Mouse (Mus musculus): Measurements from ENCODE around the gene Nadk. TPM values are rescaled to one million over a fixed set of nuclear protein-coding genes. Genes with fewer than 3 reads are reported as not detected.

Nadk gene
- polyA plus RNA-seq (2015; fragmentation: Nextera tagmentation; extraction: Ambion mirVana): 60.4 and 68.0 TPM in 2 replicates

GRCm38 (mm10) chr4:155561661-155562442, at the start of gene Nadk:
Nadk (plus strand) TSS chr4:155562378.
- DNase-seq: no peak

GRCm38 (mm10) chr4:155514810-155515209, 47.4 kb upstream of the Nadk start:
- Histone ChIP-seq H3K27me3 (no peaks in the 10 kb centered on the region), H3K9me3 (replicated peaks) (no peaks in the 10 kb centered on the region), H3K36me3 (peaks cover 3% of the 10 kb centered on the region; the same call in 1 of the 2 replicates), H3K4me3 (replicated peaks) (no peak overlapping the region), H3K9ac (no peak overlapping the region), H3K27ac (no peak overlapping the region), H3K4me2 (no peak overlapping the region), H3K4me1 (replicated peaks) (peaks cover 7% of the 10 kb centered on the region; the same call in 1 of the 2 replicates)
- 88% methylated on average over 2 of the region's 2 CpGs for WGBS (ENCODE audit: insufficient replicate concordance)
- DNase-seq: no peak
- ATAC-seq (ENCODE audit: low read depth): no peak

More at GRCm38 (mm10) chr4:155561661-155562442, at the start of gene Nadk:
- H3K4me3 ChIP-seq (replicated peaks): peak within 1 kb of the TSS; percentile 89
- H3K4me1 ChIP-seq (replicated peaks): peaks cover 75% of the 10 kb centered on the region
- no peak for ATAC-seq (ENCODE audit: low read depth)
- peak within 1 kb of the TSS; percentile 96 for H3K4me2 ChIP-seq
- H3K27ac ChIP-seq: peak within 1 kb of the TSS; percentile 92
- peak within 1 kb of the TSS; percentile 74 for H3K9ac ChIP-seq
- no peaks in the 10 kb centered on the region for H3K9me3 ChIP-seq (replicated peaks)
- peaks cover 44% of the 10 kb centered on the region for H3K36me3 ChIP-seq
- WGBS (ENCODE audit: insufficient replicate concordance): 57% methylated on average over 7 of the region's 7 CpGs
- no peaks in the 10 kb centered on the region for H3K27me3 ChIP-seq

GRCm38 (mm10) chr4:155517948-155518517, 44.1 kb upstream of the Nadk start:
- Histone ChIP-seq H3K4me2 (no peak overlapping the region), H3K36me3 (0 out of 2 replicates have a peak, but pooled peaks cover 9% of the 10 kb centered on the region), H3K4me1 (replicated peaks) (peaks cover 4% of the 10 kb centered on the region; the same call in 1 of the 2 replicates), H3K4me3 (replicated peaks) (no peak overlapping the region), H3K9me3 (replicated peaks) (no peaks in the 10 kb centered on the region), H3K27me3 (no peaks in the 10 kb centered on the region), H3K27ac (no peak overlapping the region), H3K9ac (no peak overlapping the region)
- ATAC-seq (ENCODE audit: low read depth) (no peak), DNase-seq (no peak)
- 72% methylated on average over 7 of the region's 7 CpGs for WGBS (ENCODE audit: insufficient replicate concordance)

- 77% methylated on average over 7 of the region's 7 CpGs for WGBS (ENCODE audit: insufficient replicate concordance)
- no peak overlapping the region for H3K4me3 ChIP-seq (replicated peaks)
- H3K27me3 ChIP-seq: no peaks in the 10 kb centered on the region
- H3K9ac ChIP-seq: no peak overlapping the region
- H3K9me3 ChIP-seq (replicated peaks): no peaks in the 10 kb centered on the region
- H3K27ac ChIP-seq: no peak overlapping the region; the same call in 1 of the 2 replicates
- no peaks in the 10 kb centered on the region; the same call in 1 of the 2 replicates for H3K4me1 ChIP-seq (replicated peaks)
- no peak for ATAC-seq (ENCODE audit: low read depth)
- no peak overlapping the region for H3K4me2 ChIP-seq
- peaks cover 15% of the 10 kb centered on the region for H3K36me3 ChIP-seq
- DNase-seq: no peak
Measured at GRCm38 (mm10) chr4:155522327-155522726, 39.9 kb upstream of the Nadk start.

- peaks cover 2% of the 10 kb centered on the region; the same call in 1 of the 2 replicates for H3K4me1 ChIP-seq (replicated peaks)
- H3K4me3 ChIP-seq (replicated peaks): no peak overlapping the region
- DNase-seq (no peak), ATAC-seq (ENCODE audit: low read depth) (no peak)
- H3K4me2 ChIP-seq: no peak overlapping the region
- H3K9me3 ChIP-seq (replicated peaks): no peaks in the 10 kb centered on the region
- 79% methylated on average over 5 of the region's 5 CpGs for WGBS (ENCODE audit: insufficient replicate concordance)
- no peak overlapping the region for H3K9ac ChIP-seq
- peaks cover 36% of the 10 kb centered on the region for H3K36me3 ChIP-seq
- no peaks in the 10 kb centered on the region for H3K27me3 ChIP-seq
- H3K27ac ChIP-seq: no peak overlapping the region
Measured at GRCm38 (mm10) chr4:155525751-155526150, 36.4 kb upstream of the Nadk start.

- H3K4me2 ChIP-seq: no peak overlapping the region
- peaks cover 49% of the 10 kb centered on the region for H3K36me3 ChIP-seq
- WGBS (ENCODE audit: insufficient replicate concordance): 61% methylated on average over 3 of the region's 3 CpGs
- no peak overlapping the region for H3K4me3 ChIP-seq (replicated peaks)
- DNase-seq (no peak), ATAC-seq (ENCODE audit: low read depth) (no peak)
- no peak overlapping the region for H3K27ac ChIP-seq
- H3K9me3 ChIP-seq (replicated peaks): no peaks in the 10 kb centered on the region
- H3K27me3 ChIP-seq: no peaks in the 10 kb centered on the region
- H3K9ac ChIP-seq: no peak overlapping the region
- peaks cover 2% of the 10 kb centered on the region; the same call in 1 of the 2 replicates for H3K4me1 ChIP-seq (replicated peaks)
Measured at GRCm38 (mm10) chr4:155529294-155529693, 32.9 kb upstream of the Nadk start.

GRCm38 (mm10) chr4:155549993-155550392, 12.2 kb upstream of the Nadk start:
- Histone ChIP-seq H3K9me3 (replicated peaks) (no peaks in the 10 kb centered on the region), H3K9ac (no peak overlapping the region), H3K27me3 (no peaks in the 10 kb centered on the region), H3K36me3 (peaks cover 72% of the 10 kb centered on the region), H3K4me3 (replicated peaks) (no peak overlapping the region), H3K27ac (no peak overlapping the region), H3K4me1 (replicated peaks) (peaks cover 9% of the 10 kb centered on the region), H3K4me2 (no peak overlapping the region)
- DNase-seq (no peak), ATAC-seq (ENCODE audit: low read depth) (no peak)
- 71% methylated on average over 7 of the region's 7 CpGs for WGBS (ENCODE audit: insufficient replicate concordance)

GRCm38 (mm10) chr4:155550446-155550845, 11.7 kb upstream of the Nadk start:
- DNase-seq (no peak), ATAC-seq (ENCODE audit: low read depth) (no peak)
- H3K9me3 ChIP-seq (replicated peaks): no peaks in the 10 kb centered on the region
- H3K36me3 ChIP-seq: peaks cover 72% of the 10 kb centered on the region
- H3K4me1 ChIP-seq (replicated peaks): peaks cover 9% of the 10 kb centered on the region
- H3K9ac ChIP-seq: no peak overlapping the region
- no peaks in the 10 kb centered on the region for H3K27me3 ChIP-seq
- H3K27ac ChIP-seq: no peak overlapping the region
- 49% methylated on average over 2 of the region's 2 CpGs for WGBS (ENCODE audit: insufficient replicate concordance)
- H3K4me2 ChIP-seq: no peak overlapping the region
- H3K4me3 ChIP-seq (replicated peaks): no peak overlapping the region

- Histone ChIP-seq H3K4me3 (replicated peaks) (no peak overlapping the region), H3K9me3 (replicated peaks) (no peaks in the 10 kb centered on the region), H3K27ac (no peak overlapping the region), H3K36me3 (peaks cover 73% of the 10 kb centered on the region), H3K9ac (no peak overlapping the region), H3K27me3 (no peaks in the 10 kb centered on the region), H3K4me2 (no peak overlapping the region), H3K4me1 (replicated peaks) (peaks cover 9% of the 10 kb centered on the region)
- DNase-seq (no peak), ATAC-seq (ENCODE audit: low read depth) (no peak)
- WGBS (ENCODE audit: insufficient replicate concordance): 83% methylated on average over 4 of the region's 4 CpGs
Measured at GRCm38 (mm10) chr4:155551073-155551472, 11.1 kb upstream of the Nadk start.

- 81% methylated on average over 6 of the region's 6 CpGs for WGBS (ENCODE audit: insufficient replicate concordance)
- peaks cover 91% of the 10 kb centered on the region for H3K36me3 ChIP-seq
- no peak for ATAC-seq (ENCODE audit: low read depth)
Measured at GRCm38 (mm10) chr4:155552917-155553532, 9.2 kb upstream of the Nadk start.

GRCm38 (mm10) chr4:155554880-155555279, 7.3 kb upstream of the Nadk start:
- DNase-seq (no peak), ATAC-seq (ENCODE audit: low read depth) (peak; percentile 47; the same call in 1 of the 2 replicates)
- Histone ChIP-seq H3K9me3 (replicated peaks) (no peaks in the 10 kb centered on the region), H3K27me3 (no peaks in the 10 kb centered on the region), H3K4me3 (replicated peaks) (no peak overlapping the region), H3K4me1 (replicated peaks) (peaks cover 25% of the 10 kb centered on the region), H3K27ac (no peak overlapping the region), H3K9ac (no peak overlapping the region), H3K36me3 (peaks cover 95% of the 10 kb centered on the region), H3K4me2 (no peak overlapping the region)
- 31% methylated on average over 4 of the region's 4 CpGs for WGBS (ENCODE audit: insufficient replicate concordance)

More at GRCm38 (mm10) chr4:155552917-155553532, 9.2 kb upstream of the Nadk start:
- no peaks in the 10 kb centered on the region for H3K9me3 ChIP-seq (replicated peaks)
- H3K9ac ChIP-seq: no peak overlapping the region
- no peak overlapping the region for H3K4me2 ChIP-seq
- H3K4me1 ChIP-seq (replicated peaks): peaks cover 9% of the 10 kb centered on the region
- H3K4me3 ChIP-seq (replicated peaks): no peak overlapping the region
- H3K27ac ChIP-seq: no peak overlapping the region
- no peak for DNase-seq
- H3K27me3 ChIP-seq: no peaks in the 10 kb centered on the region
